Mouse (Mus musculus) R1 (cell line): ENCODE results near the gene Bphl.
"Not testable (repeated sequence)": the region's sequence is repeated elsewhere in the genome, so short reads cannot be mapped to it uniquely, and the experiment has no call there.

Source experiments
- DNase-seq: peaks from one replicate; pipeline ENCODE4 v3.0.0-alpha.2; 2018; ENCODE audit warnings: low read depth, low spot score

Bphl gene

GRCm38 (mm10) chr13:34088201-34088649 lies 50.8 kb downstream of the Bphl start:
- DNase-seq: not testable (repeated sequence)

- peak; percentile 27 for DNase-seq
Observed at GRCm38 (mm10) chr13:34088871-34089288, 51.5 kb downstream of the Bphl start.

- DNase-seq: no peak
Observed at GRCm38 (mm10) chr13:34089358-34089757, 52.0 kb downstream of the Bphl start.

GRCm38 (mm10) chr13:34095542-34096435 lies 58.4 kb downstream of the Bphl start:
- DNase-seq: peak; percentile 69

- DNase-seq: peak; percentile 39
Observed at GRCm38 (mm10) chr13:34096455-34096854, 59.1 kb downstream of the Bphl start.

- DNase-seq: no peak
Observed at GRCm38 (mm10) chr13:34097086-34097485, 59.7 kb downstream of the Bphl start.

GRCm38 (mm10) chr13:34100733-34101132 lies 63.3 kb downstream of the Bphl start:
- no peak for DNase-seq

GRCm38 (mm10) chr13:34101247-34101646 lies 63.9 kb downstream of the Bphl start:
- DNase-seq: no peak

GRCm38 (mm10) chr13:34101908-34102307 lies 64.5 kb downstream of the Bphl start:
- DNase-seq: no peak

GRCm38 (mm10) chr13:34105364-34105763 lies 68.0 kb downstream of the Bphl start:
- DNase-seq: no peak

GRCm38 (mm10) chr13:34106256-34106655 lies 68.9 kb downstream of the Bphl start:
- DNase-seq: peak; percentile 72

GRCm38 (mm10) chr13:34106999-34107398 lies 69.6 kb downstream of the Bphl start:
- DNase-seq: no peak

GRCm38 (mm10) chr13:34109035-34109676 lies 71.8 kb downstream of the Bphl start:
- DNase-seq: peak; percentile 59

- DNase-seq: peak; percentile 98
Observed at GRCm38 (mm10) chr13:34109677-34110058, 72.3 kb downstream of the Bphl start.

GRCm38 (mm10) chr13:34111019-34111418 lies 73.6 kb downstream of the Bphl start:
- no peak for DNase-seq

GRCm38 (mm10) chr13:34111878-34112277 lies 74.5 kb downstream of the Bphl start:
- no peak for DNase-seq

GRCm38 (mm10) chr13:34112369-34113081 lies 75.1 kb downstream of the Bphl start:
- no peak for DNase-seq

GRCm38 (mm10) chr13:34113086-34113485 lies 75.7 kb downstream of the Bphl start:
- no peak for DNase-seq

GRCm38 (mm10) chr13:34114654-34115053 lies 77.3 kb downstream of the Bphl start:
- DNase-seq: no peak

- DNase-seq: no peak
Observed at GRCm38 (mm10) chr13:34116508-34116907, 79.1 kb downstream of the Bphl start.

- DNase-seq: no peak
Observed at GRCm38 (mm10) chr13:34118816-34119215, 81.4 kb downstream of the Bphl start.

GRCm38 (mm10) chr13:34119406-34119805 lies 82.0 kb downstream of the Bphl start:
- no peak for DNase-seq
